Mouse (Mus musculus): ENCODE results near the gene Lrrc25. TPM values are rescaled to one million over a fixed set of nuclear protein-coding genes. Genes with fewer than 3 reads are reported as not detected.

Lrrc25 gene
- polyA plus RNA-seq, 1 experiment from 2014 or later, result 1.1 TPM

DNA sequence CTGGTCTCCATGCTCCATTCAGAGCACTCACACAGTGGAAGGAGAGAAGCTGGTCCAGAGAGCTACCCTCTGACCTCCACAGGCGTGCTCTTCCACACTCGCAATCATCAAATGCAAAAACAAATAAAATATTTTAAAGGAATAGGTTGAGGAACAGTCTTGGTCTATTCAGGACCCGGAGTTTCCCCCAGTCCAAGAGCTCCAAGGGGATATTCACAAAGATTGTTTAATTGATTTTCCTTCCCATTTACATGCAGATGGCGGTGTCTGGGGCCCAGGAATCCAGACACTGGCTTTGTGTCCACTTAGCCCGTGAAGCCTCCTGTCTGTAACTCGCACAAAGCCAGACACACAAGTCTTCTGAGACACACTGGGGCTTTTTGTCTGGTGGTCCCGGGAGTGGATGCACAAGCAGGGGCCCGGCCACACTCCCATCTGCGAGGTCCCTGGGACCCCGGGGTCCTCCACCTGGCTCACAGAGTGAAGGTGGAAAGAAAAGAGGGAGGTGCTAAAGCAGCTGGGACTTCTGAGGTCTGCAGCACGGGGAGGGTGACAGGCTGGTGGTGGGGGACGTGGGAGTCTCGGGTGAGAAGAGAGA lies 40.3 kb downstream of the Lrrc25 start:
- peak overlapping the region; percentile 24; the same call in 1 of the 2 replicates for H3K9ac ChIP-seq (replicated peaks)
- peak overlapping the region; percentile 88 for H3K4me2 ChIP-seq (replicated peaks)
- H3K9me3 ChIP-seq, result no peaks in the 10 kb centered on the region

DNA sequence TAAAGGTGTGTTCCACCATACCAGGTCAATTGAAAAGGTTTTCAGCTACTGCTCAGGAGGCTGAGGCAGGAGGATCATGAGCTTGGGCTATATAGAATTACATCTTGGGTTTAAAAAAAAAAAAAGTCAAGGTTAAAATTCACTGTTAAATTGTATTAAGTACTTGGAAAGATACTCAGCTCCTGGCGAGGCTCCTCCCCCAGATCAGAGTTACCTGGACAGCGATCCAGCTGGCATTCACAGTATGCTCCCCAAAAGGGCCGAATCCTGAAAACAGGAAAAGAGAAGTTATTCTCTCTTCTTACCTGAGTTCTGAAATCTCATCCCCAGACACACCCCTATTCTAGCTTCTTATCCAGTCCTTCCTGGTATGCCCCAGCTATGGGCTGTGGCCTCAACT lies 41.3 kb downstream of the Lrrc25 start:
- WGBS, result 94% methylated on average over 3 of the region's 3 CpGs
- Histone ChIP-seq H3K4me3 (replicated peaks) (peak overlapping the region; percentile 81), H3K27ac (peak overlapping the region; percentile 94), H3K4me1 (replicated peaks) (peaks cover 65% of the 10 kb centered on the region), H3K27me3 (no peaks in the 10 kb centered on the region), H3K4me2 (replicated peaks) (peak overlapping the region; percentile 88), H3K36me3 (peaks cover 19% of the 10 kb centered on the region), H3K9ac (replicated peaks) (no peak overlapping the region), H3K9me3 (no peaks in the 10 kb centered on the region)
- no peak for ATAC-seq

More for the DNA sequence above, 40.3 kb downstream of the Lrrc25 start:
- Histone ChIP-seq H3K27me3 (no peaks in the 10 kb centered on the region), H3K36me3 (peaks cover 28% of the 10 kb centered on the region), H3K4me1 (replicated peaks) (peaks cover 65% of the 10 kb centered on the region), H3K4me3 (replicated peaks) (no peak overlapping the region), H3K27ac (peak overlapping the region; percentile 94)
- WGBS, result 13% methylated on average over 13 of the region's 13 CpGs
- peak; percentile 32 for ATAC-seq

DNA sequence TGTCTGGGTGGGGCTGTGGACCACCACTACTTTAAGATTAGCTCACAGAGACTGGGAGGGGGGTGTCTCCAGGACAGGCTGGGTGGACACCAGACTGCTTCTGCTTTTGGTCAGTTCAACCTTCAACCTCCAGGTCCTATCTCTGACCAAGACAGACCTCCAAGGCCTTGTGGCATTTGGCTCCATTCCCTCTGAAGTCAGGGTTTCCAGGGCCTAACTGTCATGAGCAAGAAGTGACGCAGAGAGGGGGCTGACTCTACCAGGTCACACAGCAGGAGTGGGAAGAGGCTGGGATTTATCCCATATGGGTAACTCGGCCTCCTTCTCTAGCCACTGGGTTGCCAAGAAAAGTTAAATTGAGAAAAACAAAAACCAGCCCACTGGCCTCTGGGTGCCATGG lies 41.8 kb downstream of the Lrrc25 start:
- H3K4me3 ChIP-seq (replicated peaks), result peak overlapping the region; percentile 81
- H3K9ac ChIP-seq (replicated peaks), result peak overlapping the region; percentile 91; the same call in 1 of the 2 replicates
- no peaks in the 10 kb centered on the region for H3K27me3 ChIP-seq
- peak overlapping the region; percentile 94 for H3K27ac ChIP-seq
- H3K36me3 ChIP-seq, result 0 out of 2 replicates have a peak, but pooled peaks cover 16% of the 10 kb centered on the region
- ATAC-seq, result no peak
- H3K4me1 ChIP-seq (replicated peaks), result peaks cover 65% of the 10 kb centered on the region
- no peaks in the 10 kb centered on the region for H3K9me3 ChIP-seq
- 85% methylated on average over 2 of the region's 2 CpGs for WGBS
- peak overlapping the region; percentile 88 for H3K4me2 ChIP-seq (replicated peaks)

DNA sequence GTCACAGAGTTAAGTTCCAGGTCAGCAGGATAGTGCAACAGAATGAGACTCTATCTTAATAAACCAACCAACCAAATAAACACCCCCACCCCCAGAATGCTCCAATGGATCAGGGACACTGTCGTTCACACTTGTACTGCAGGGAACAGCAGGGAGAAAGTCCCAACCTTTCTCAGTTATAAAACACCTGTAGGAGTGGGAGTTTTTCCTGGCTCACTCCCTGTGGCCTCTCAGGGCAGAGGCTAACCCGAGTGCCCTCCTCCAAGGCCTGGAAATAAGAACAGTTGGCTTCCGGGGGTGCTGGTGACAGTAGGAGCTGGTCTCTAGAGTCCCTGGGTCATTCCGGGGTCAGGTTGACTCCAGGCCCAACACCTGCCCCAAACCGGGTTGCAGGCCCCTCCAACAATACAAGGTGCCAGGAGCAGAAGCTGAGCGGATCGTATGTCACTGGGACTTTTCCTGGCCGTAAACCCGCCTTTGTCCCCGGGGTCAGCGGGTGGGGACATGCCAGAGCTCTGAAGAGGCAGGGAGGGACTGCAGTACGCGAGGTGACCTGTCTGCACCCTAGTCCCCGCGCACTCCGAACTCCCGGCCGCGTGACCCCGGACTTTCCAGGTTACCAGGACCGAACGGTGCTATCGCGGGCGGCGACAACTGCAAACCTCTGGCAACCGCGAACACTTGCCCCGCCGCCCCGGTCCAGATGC lies 43.1 kb downstream of the Lrrc25 start:
- Histone ChIP-seq H3K4me1 (replicated peaks) (peaks cover 60% of the 10 kb centered on the region), H3K4me2 (replicated peaks) (peak overlapping the region; percentile 88), H3K4me3 (replicated peaks) (peak overlapping the region; percentile 81), H3K27ac (peak overlapping the region; percentile 65), H3K27me3 (no peaks in the 10 kb centered on the region), H3K36me3 (0 out of 2 replicates have a peak, but pooled peaks cover 15% of the 10 kb centered on the region), H3K9ac (replicated peaks) (peak overlapping the region; percentile 91), H3K9me3 (no peaks in the 10 kb centered on the region)
- 2% methylated on average over 31 of the region's 31 CpGs for WGBS
- peak; percentile 51 for ATAC-seq

DNA sequence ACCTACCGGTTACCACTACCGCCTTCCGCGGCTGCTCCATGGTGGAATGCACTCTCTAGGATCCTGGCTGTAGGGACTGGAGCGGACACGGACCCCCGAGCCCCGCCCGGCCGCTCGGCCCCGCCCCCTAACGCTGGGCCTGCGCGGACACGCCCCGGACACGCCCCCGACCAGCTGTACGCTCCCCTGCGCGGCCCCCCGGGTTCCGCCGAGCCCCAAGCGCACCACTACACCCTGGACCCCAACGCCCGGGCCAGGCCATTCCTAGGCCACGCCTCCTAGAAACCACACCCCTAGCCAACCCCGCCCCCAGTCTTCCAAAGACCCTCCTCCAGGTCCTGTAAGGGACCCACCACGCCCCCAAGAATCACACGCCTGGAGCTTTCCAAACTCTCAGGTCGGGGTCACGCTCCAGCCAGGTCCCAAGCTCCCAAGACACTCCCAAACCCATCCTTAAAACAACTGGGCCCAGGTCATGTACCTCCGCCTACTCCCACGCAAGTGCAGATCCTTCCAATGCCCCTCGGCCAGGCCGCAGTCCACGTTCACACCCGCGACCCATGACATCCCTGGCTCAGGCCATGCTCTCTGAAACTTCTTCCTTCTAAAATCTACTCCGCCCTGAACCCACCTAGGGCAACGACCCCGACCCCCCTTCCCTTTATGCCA lies 43.8 kb downstream of the Lrrc25 start:
- Histone ChIP-seq H3K4me1 (replicated peaks) (peaks cover 53% of the 10 kb centered on the region), H3K9ac (replicated peaks) (peak overlapping the region; percentile 91), H3K9me3 (no peaks in the 10 kb centered on the region), H3K36me3 (0 out of 2 replicates have a peak, but pooled peaks cover 8% of the 10 kb centered on the region), H3K27ac (peak overlapping the region; percentile 65), H3K4me3 (replicated peaks) (peak overlapping the region; percentile 81), H3K4me2 (replicated peaks) (peak overlapping the region; percentile 88), H3K27me3 (no peaks in the 10 kb centered on the region)
- under 1% methylated on average over 43 of the region's 44 CpGs for WGBS
- ATAC-seq, result peak; percentile 88

DNA sequence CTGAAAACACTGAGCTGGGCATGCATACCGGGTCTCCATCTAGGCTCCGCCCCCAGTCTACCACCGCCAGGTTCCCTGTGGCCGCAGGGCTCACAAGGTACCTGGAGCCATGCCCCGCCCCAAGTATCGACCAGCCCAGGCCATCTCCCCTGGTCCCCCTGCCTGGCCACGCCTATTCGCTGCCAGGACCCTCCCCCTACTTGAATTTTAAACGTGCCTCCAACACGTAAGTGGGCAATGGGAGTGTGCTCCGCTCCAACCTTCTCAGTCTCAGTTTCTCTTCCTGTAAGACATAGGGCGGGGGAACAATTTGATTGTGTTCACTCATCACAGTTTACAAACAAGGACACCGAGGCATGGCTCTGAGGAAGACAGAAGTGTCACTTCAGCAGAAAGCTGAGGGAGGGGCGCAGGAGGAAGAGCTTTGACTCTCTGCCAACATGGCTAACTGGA lies 44.3 kb downstream of the Lrrc25 start, which contains the start of gene Pgpep1:
Pgpep1 (minus strand) TSS at position 116 of the 453 bp plus-strand sequence.
- Histone ChIP-seq H3K9me3 (no peaks in the 10 kb centered on the region), H3K27ac (peak within 1 kb of the TSS; percentile 65), H3K4me2 (replicated peaks) (peak within 1 kb of the TSS; percentile 88), H3K4me3 (replicated peaks) (peak within 1 kb of the TSS; percentile 81), H3K27me3 (no peaks in the 10 kb centered on the region), H3K4me1 (replicated peaks) (peaks cover 48% of the 10 kb centered on the region), H3K9ac (replicated peaks) (peak within 1 kb of the TSS; percentile 91), H3K36me3 (0 out of 2 replicates have a peak, but pooled peaks cover 6% of the 10 kb centered on the region)
- 4% methylated on average over 14 of the region's 14 CpGs for WGBS
- no peak; the same call in none of the 2 replicates for ATAC-seq

DNA sequence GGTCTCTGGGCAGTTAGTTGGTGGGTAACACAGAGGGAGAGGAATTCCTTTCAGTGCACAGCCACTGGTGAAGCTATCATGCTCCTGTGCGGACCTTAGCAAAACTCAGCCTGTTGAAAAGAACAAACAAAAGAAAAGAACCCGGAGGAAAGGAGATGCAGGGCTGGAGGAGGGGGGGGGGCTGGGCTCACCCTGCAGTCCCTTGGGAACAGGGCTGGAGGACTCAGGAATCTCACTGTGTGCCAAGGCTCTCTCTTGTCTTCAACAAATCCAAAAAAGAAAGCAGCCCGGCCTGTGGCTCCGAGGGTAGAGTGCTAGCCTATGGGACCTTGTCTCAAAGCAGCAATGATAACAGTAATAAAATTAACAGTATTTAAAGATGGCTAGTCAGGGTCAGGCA lies 47.7 kb downstream of the Lrrc25 start:
- ATAC-seq, result no peak
- no peak overlapping the region for H3K27ac ChIP-seq
- 37% methylated on average over 4 of the region's 4 CpGs for WGBS
- no peak overlapping the region for H3K4me2 ChIP-seq (replicated peaks)
- no peaks in the 10 kb centered on the region for H3K36me3 ChIP-seq
- no peaks in the 10 kb centered on the region for H3K27me3 ChIP-seq
- H3K9me3 ChIP-seq, result no peaks in the 10 kb centered on the region
- H3K4me1 ChIP-seq (replicated peaks), result peaks cover 15% of the 10 kb centered on the region
- no peak overlapping the region for H3K4me3 ChIP-seq (replicated peaks)
- no peak overlapping the region for H3K9ac ChIP-seq (replicated peaks)

DNA sequence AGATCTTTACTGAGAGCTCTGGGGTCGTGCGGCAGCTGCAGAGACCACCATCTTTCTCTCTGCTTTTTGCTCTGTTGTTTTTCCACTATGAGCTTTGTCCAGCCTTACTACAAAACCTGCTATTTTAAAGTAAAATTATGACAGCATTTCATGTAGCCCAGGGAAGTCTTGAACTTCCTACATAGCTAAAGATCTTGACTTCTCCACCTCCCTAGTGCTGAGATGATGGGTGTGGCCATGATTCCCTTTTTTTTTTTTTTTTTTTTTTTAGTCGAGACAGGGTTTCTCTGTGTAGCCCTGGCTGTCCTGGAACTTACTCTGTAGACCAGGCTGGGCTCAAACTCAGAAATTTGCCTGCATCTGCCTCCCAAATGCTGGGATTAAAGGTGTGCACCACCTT lies 48.7 kb downstream of the Lrrc25 start:
- Histone ChIP-seq H3K36me3 (no peaks in the 10 kb centered on the region), H3K27ac (no peak overlapping the region), H3K27me3 (no peaks in the 10 kb centered on the region), H3K9ac (replicated peaks) (no peak overlapping the region), H3K4me2 (replicated peaks) (no peak overlapping the region), H3K4me3 (replicated peaks) (no peak overlapping the region), H3K9me3 (no peaks in the 10 kb centered on the region), H3K4me1 (replicated peaks) (peaks cover 10% of the 10 kb centered on the region)
- ATAC-seq, result no peak
- 79% methylated on average over 3 of the region's 3 CpGs for WGBS

DNA sequence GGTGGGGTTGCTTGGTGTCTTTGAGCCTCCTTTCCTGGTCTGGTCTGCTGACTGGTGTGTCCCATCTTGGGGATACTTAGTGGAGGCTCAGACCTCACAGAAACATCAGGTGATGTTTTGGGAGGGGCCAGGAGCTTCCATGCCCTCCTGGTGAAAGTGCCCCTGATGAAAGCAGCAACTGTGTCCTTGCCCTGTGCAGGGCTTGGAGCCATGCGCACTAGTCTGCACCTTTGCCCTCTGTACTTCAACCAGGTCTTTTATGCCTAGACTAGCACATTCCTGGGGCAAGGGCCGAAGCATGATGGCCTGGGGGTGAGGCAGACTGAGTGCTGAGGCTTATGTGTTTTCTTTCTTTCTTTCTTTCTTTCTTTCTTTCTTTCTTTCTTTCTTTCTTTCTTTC lies 49.6 kb downstream of the Lrrc25 start:
- Histone ChIP-seq H3K4me3 (replicated peaks) (no peak overlapping the region), H3K9ac (replicated peaks) (no peak overlapping the region), H3K9me3 (no peaks in the 10 kb centered on the region), H3K4me1 (replicated peaks) (0 out of 2 replicates have a peak, but pooled peaks cover under 1% of the 10 kb centered on the region), H3K4me2 (replicated peaks) (no peak overlapping the region), H3K36me3 (no peaks in the 10 kb centered on the region), H3K27ac (no peak overlapping the region), H3K27me3 (no peaks in the 10 kb centered on the region)
- 88% methylated on average over 2 of the region's 2 CpGs for WGBS
- no peak for ATAC-seq

DNA sequence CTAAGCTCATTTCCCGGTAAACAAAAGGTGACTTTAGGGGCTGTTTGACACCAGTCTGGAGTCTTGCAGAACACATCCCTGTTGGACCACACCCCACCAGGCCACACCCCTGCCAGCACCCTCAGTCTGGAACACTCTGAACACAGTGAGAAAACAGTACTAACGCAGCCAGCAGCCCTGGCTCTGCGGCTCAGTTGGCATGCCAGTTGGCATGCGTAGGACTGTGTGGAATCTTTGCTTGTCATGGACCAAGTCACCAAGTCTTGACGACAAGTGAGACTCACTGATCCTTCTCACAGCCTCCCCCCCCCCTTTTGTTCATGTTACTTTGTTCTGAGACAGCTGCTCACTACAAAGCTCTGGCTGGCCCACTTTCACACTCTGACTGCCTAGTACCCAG lies 51.1 kb downstream of the Lrrc25 start:
- H3K4me1 ChIP-seq (replicated peaks), result peaks cover under 1% of the 10 kb centered on the region; the same call in 1 of the 2 replicates
- no peak for ATAC-seq
- no peak overlapping the region for H3K4me3 ChIP-seq (replicated peaks)
- H3K27me3 ChIP-seq, result no peaks in the 10 kb centered on the region
- H3K4me2 ChIP-seq (replicated peaks), result no peak overlapping the region
- H3K36me3 ChIP-seq, result no peaks in the 10 kb centered on the region
- no peak overlapping the region for H3K27ac ChIP-seq
- H3K9me3 ChIP-seq, result no peaks in the 10 kb centered on the region
- 71% methylated on average over 5 of the region's 5 CpGs for WGBS
- H3K9ac ChIP-seq (replicated peaks), result no peak overlapping the region

All from midbrain, embryonic 13.5 days (tissue).